Mouse (Mus musculus) layer of hippocampus, adult 2 months (tissue): ENCODE measurements at regions not wholly inside any gene's neighbourhood (a gene's known extent, or its start where the extent isn't known, plus 50 kb on each side); places are given as distances from the start of the nearest gene placed in this dataset.

ENCODE experiments used
- DNase-seq, 2 experiments: peaks; one replicate each; pipeline ENCODE4 v3.0.0; 2022; ENCODE audit warnings: low spot score in 2 of 2
- H3K27ac ChIP-seq: fragments of 200-600 bp; 2 replicates; pipeline ENCODE4 v1.8.1; 2022
- H3K4me3 ChIP-seq: fragments of 200-600 bp; 2 replicates; pipeline ENCODE4 v1.8.1; 2022; ENCODE audit warnings: mild to moderate bottlenecking
- CTCF ChIP-seq: fragments of 200-600 bp; conservative IDR thresholded peaks from 2 replicates; pipeline ENCODE4 v1.8.1; 2022; ENCODE audit warnings: antibody characterized with exemption, mild to moderate bottlenecking, moderate library complexity

GRCm38 (mm10) chr1:42490856-42491643 is 204.5 kb upstream of the Pou3f3 start:
- no peak for DNase-seq
- Histone ChIP-seq H3K27ac (peak overlapping the region; percentile 56; the same call in 1 of the 2 replicates), H3K4me3 (peak overlapping the region; percentile 49)
- peak; percentile 35 for TF ChIP-seq CTCF

GRCm38 (mm10) chr1:42491644-42492277 is 203.8 kb upstream of the Pou3f3 start:
- Histone ChIP-seq H3K27ac (peak overlapping the region; percentile 56; the same call in 1 of the 2 replicates), H3K4me3 (peak overlapping the region; percentile 49)
- DNase-seq, result no peak
- TF ChIP-seq CTCF, result no peak

DNA sequence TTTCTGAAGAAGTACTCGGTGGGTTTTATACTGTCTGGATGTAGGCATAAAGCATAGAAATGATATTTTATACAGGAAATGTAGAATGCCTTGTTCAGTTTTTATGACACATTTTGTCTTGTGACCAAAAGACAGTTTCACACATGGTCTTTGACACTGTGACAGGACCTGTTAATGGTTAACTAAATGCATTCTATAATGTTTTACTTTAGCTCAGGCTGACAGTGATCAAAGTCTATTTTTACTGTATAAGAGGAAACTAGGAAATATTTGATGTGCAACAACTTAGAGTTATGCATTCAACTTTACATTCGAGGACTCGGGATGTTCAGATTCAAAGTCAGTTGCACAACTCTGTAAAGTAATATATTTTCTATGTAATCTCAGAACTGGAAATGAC is 199.5 kb upstream of the Pou3f3 start:
- no peak overlapping the region for H3K27ac ChIP-seq
- no peak for DNase-seq
- no peak overlapping the region for H3K4me3 ChIP-seq
- no peak for TF ChIP-seq CTCF

DNA sequence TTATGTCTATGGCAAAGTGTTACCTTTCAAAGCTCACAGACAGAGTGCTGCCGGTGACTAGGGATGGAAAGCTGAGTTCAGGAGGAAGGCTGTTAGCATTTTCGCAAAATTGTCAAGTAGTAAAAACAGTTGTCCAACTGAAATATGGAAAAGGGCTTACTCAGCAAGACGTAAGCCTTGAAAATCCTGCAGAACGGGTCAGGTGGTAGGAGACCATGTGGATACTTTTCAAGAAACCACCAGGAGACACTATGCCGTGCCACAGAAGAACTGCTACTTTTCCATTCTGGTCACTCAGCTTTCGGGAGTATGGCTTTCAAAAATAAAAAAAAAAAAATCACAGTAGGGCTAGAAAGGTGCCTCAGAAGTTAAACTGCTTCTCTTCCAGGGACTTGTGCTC is 199.1 kb upstream of the Pou3f3 start:
- Histone ChIP-seq H3K4me3 (no peak overlapping the region), H3K27ac (no peak overlapping the region)
- no peak for TF ChIP-seq CTCF
- no peak for DNase-seq

DNA sequence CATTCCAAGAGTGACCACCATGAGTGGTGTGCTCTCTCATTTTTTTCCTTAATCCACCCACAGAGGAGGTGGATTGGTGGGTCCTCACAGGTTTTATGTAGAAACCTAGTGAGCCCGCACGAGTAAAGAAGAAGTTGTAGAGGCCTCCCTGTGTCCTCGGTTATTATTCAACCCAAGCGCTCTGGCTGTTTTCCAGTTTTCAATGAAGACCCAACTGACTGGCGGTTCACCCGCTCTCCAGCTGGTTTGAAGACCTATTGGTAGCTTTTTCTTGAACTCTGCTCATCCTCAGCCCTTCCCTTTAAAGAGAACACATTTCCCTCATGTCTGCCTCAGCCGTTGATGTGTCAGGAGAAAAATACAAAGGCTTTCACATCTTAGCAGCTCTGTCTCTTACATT is 196.7 kb upstream of the Pou3f3 start:
- no peak overlapping the region for H3K4me3 ChIP-seq
- DNase-seq, result no peak
- H3K27ac ChIP-seq, result no peak overlapping the region
- TF ChIP-seq CTCF, result no peak

- Histone ChIP-seq H3K27ac (no peak overlapping the region), H3K4me3 (no peak overlapping the region)
- DNase-seq, result no peak
- no peak for TF ChIP-seq CTCF
These were observed 191.1 kb upstream of the Pou3f3 start for GRCm38 (mm10) chr1:42504491-42504890.

DNA sequence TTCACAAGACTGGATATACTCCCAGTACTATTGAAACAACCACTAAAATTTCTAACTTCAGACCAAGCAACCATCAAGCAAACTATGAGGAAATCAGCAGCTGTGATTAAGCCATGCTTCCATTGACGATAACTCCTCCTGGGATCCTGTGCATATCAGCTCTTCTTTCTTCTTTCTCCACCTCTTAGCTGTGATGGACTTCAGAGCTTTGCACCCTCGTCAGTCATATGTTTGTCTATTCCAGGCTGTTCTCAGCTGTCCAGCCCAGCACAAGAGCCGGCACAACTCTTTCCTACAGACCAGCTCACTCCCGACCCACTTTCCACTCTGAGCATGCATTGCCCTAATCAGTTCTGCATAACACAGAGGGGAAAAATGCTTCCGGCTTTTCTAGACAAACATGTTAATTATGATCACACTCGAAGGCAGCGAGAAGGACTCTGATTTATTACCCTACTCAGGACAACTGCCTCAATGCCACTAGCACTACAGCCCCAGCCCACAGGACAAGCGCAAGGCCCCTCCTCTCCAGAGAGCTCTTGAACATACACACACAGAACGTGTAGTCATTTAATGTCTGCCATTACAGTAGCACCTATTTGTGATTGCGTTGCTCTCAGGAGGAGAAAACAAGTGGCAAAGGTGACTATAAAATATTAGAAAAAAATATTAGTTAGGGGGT is 190.4 kb upstream of the Pou3f3 start:
- Histone ChIP-seq H3K27ac (no peak overlapping the region), H3K4me3 (no peak overlapping the region)
- TF ChIP-seq CTCF, result no peak
- DNase-seq, result no peak

GRCm38 (mm10) chr1:42514417-42514816 is 181.2 kb upstream of the Pou3f3 start:
- Histone ChIP-seq H3K4me3 (no peak overlapping the region), H3K27ac (no peak overlapping the region)
- no peak for DNase-seq
- TF ChIP-seq CTCF, result peak; percentile 49

GRCm38 (mm10) chr1:42524401-42524800 is 171.2 kb upstream of the Pou3f3 start:
- no peak overlapping the region for H3K27ac ChIP-seq
- no peak for DNase-seq
- H3K4me3 ChIP-seq, result no peak overlapping the region
- TF ChIP-seq CTCF, result no peak

DNA sequence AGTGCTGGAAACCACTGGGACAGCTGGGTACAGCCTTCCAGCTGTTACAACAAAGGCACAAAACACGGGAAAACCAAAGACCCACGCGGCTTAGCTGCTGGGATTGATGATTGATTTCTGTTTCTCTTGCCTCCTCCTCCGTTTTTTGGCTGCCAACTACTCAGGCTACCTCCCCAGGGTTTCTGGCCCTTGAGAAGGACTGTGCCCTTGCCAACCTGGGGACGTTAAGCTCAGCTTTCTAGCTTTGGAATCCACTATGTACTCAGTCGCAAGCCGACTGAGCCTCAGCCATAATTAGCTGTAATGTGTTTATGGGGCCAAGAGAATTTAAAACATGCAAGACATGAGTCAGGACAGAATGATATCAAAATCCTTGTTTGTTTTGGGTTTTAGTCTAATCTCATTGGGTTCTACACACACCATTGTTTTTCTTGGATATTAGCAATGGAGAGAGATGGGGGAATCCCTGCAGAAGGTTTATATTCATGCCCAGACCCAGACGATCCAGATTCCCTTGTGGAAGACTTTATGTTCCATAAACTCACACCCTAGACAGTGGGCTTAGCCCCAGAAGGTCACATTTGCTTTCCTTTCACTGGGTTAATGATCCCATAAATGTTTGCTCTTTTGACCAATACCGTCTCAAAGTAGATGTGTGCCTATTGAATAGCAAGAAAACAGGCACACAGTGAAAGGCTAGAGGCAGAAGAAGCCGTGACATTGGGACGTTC is 167.7 kb upstream of the Pou3f3 start:
- TF ChIP-seq CTCF, result no peak
- H3K4me3 ChIP-seq, result no peak overlapping the region
- DNase-seq, result no peak
- no peak overlapping the region for H3K27ac ChIP-seq

DNA sequence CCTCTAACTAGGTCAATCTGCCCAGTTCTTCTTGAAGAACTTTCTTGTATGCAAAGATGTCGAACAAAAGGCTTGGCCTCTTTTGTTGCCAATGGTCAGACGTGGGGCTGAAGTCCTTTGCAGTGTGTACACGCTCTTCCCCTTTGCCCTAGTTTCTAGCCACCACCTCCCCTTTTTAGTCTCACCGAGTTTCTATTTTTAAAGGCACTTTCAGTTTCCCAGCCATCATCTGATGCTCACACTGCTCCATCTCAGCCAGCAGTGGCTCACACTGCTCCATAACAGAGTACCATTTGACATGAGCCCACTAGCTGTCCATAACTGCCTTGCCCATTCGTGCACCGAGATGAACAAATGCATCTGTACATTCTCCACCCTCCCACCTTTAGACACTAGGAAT is 162.7 kb upstream of the Pou3f3 start:
- DNase-seq, result no peak
- no peak overlapping the region for H3K27ac ChIP-seq
- no peak overlapping the region for H3K4me3 ChIP-seq
- TF ChIP-seq CTCF, result no peak

- no peak for TF ChIP-seq CTCF
- H3K27ac ChIP-seq, result peak overlapping the region; percentile 92
These were observed 156.5 kb upstream of the Pou3f3 start for GRCm38 (mm10) chr1:42539066-42539539.

More at GRCm38 (mm10) chr1:42539066-42539539, 156.5 kb upstream of the Pou3f3 start:
- peak overlapping the region; percentile 51 for H3K4me3 ChIP-seq
- DNase-seq, result peak; percentile 34 to 39
